Mouse (Mus musculus): ENCODE measurements around the gene Timm23.

DNA sequence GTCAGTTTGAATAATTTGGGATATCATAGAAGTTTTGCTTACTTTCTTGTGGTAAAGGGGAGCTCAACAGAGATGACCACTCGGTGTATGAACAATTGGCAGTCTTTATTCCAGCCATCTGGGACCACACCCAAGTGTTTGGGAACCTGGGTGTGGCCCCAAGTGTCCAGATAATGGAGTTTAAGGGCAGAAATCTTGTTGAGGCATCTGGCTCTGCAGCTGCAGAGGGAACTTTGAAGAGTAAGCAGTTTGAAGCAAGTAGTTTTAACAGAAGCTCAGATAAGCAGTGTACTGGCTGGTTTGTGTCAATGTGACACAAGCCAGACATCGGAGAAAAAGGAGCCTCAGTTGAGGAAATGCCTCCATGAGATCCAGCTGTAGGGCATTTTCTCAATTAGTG is 67.4 kb downstream of the Timm23 start:
- no peak for TF ChIP-seq CTCF (IDR thresholded peaks at IDR 0.05; ENCODE audit: low read depth, low read length)
- no peak for TF ChIP-seq POLR2A (IDR thresholded peaks at IDR 0.05; ENCODE audit: borderline replicate concordance, low read depth, low read length)
